Mouse (Mus musculus): ENCODE data around the gene Mettl23. TPM values are rescaled to one million over a fixed set of nuclear protein-coding genes. Genes with fewer than 3 reads are reported as not detected.
A peak's percentile ranks its signal among the peaks of the same experiment; 100 is the strongest.

Gene Mettl23
- polyA plus RNA-seq (2014; fragmentation: Nextera tagmentation; extraction: Ambion mirVana): 75.8 and 77.4 TPM in 2 replicates

DNA sequence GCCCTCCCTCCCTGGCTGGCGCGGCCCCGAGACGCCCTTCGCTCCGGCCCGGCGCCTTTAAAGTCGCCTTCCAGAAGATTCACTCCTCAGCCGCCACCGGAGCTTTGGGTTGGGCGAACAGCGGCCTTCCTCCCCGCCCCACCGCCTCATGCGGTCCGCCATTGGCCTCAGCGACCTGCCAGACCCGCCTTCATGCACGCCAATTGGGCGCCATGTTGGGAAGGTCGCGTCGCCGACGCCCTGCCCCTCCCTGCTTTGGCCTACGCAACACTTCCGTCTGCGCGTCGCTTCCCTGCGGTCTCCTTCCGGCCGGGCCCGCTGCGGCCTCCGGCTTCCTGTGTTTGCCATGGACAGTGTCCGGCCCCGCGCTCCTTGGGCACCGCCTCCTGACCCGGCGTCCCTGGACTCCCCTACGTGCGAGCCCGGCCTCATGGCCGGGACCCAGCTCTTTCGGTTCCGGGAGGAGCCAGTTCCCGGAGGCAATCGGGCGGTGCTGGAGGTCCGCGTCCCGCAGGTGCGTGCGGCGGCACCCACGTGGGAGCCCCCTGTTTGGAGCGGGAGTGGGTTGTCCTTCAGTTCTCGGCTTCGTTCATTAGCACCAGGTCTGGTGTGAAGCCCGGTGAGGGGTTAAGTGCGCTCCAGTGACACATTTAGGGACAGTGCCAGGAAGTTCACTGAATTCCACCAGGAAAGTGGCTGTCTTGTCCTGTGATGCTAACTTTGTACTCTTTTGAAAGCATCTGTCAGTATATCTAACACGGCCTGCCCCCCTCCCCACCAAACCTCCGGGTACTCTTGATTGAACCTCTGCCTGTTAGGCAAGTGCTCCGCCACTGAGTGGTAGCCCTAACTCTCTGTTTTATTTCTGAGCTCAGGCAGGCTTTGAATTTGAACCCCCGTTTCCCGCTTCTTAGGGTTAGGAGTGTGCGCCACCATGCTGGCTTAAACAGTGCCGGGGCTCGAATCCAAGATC lies at the start of gene Mettl23, which contains the start of gene Jmjd6:
Gene Mettl23 (plus strand): TSS at position 18 of the 973 bp plus-strand sequence.
Gene Jmjd6 (minus strand): TSS at position 189 of the 973 bp plus-strand sequence.
- peak within 1 kb of the TSS; percentile 60 for H3K4me2 ChIP-seq (ENCODE audit: low read depth, low read length)
- H3K36me3 ChIP-seq (ENCODE audit: control insufficient read depth, insufficient read depth, low read length): peaks cover 42% of the 10 kb centered on the region
- peak within 1 kb of the TSS; percentile 84 for H3K9ac ChIP-seq (ENCODE audit: low read depth, low read length)
- peak; percentile 99 for DNase-seq (ENCODE audit: low spot score)
- peak; percentile 97 for ATAC-seq (ENCODE audit: low read depth)
- WGBS: under 1% methylated on average over 50 of the region's 72 CpGs
- H3K4me1 ChIP-seq (ENCODE audit: control insufficient read depth, insufficient read depth, low read length): peaks cover 23% of the 10 kb centered on the region
- H3K27ac ChIP-seq (replicated peaks; ENCODE audit: low read depth, low read length): peak within 1 kb of the TSS; percentile 97
- no peaks in the 10 kb centered on the region for H3K9me3 ChIP-seq (ENCODE audit: control insufficient read depth, low read length)
- no peaks in the 10 kb centered on the region for H3K27me3 ChIP-seq (replicated peaks; ENCODE audit: control insufficient read depth, insufficient read depth, low read length)
- H3K4me3 ChIP-seq (ENCODE audit: low read depth, low read length): peak within 1 kb of the TSS; percentile 74

DNA sequence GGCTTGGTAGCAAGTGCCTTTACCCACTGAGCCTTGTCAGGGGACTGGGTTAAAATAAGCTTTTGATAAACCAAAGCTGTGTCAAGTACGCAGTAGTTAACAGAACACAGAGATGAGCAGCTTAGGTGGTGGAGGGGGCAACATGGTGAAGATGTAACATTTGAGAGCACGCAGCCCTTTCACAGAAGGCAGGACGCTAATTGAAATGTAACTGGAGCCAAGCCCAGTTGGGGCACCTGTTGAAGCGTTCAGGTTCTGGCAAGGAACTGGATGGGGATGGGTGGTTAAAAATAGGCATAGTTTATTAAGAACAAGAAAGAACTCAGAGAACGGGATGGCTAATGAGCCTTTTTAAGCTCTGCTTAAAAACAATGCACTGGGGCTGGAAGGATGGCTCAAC lies 43.7 kb upstream of the Mettl23 start:
- no peak for ATAC-seq (ENCODE audit: low read depth)

DNA sequence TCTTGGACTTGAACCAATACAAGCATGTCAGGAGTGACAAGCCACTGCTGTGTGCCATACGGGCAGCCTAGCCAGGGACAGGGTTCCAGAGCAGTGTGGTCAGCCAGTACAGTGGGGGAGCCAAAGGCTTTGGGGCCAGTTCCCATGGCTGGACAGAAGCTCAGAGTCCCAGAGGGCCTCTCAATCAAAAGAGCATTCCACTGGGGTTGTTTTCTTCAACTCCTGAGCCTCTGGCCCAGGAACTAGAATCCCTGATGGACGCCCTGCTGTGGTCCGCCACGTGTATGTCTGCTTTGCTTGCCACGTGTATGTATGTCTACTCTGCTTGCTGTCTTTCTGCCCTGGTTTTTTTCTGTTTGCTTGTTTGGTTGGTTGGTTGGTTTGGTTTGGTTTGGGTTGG lies 42.0 kb upstream of the Mettl23 start:
- no peak overlapping the region for H3K4me2 ChIP-seq (ENCODE audit: low read depth, low read length)
- no peak overlapping the region for H3K27ac ChIP-seq (replicated peaks; ENCODE audit: low read depth, low read length)
- no peak overlapping the region for H3K9ac ChIP-seq (ENCODE audit: low read depth, low read length)
- H3K36me3 ChIP-seq (ENCODE audit: control insufficient read depth, insufficient read depth, low read length): no peaks in the 10 kb centered on the region
- H3K4me1 ChIP-seq (ENCODE audit: control insufficient read depth, insufficient read depth, low read length): 0 out of 2 replicates have a peak, but pooled peaks cover under 1% of the 10 kb centered on the region
- H3K27me3 ChIP-seq (replicated peaks; ENCODE audit: control insufficient read depth, insufficient read depth, low read length): no peaks in the 10 kb centered on the region
- H3K4me3 ChIP-seq (ENCODE audit: low read depth, low read length): no peak overlapping the region
- 66% methylated on average over 5 of the region's 5 CpGs for WGBS
- DNase-seq (ENCODE audit: low spot score) (no peak), ATAC-seq (ENCODE audit: low read depth) (no peak)
- H3K9me3 ChIP-seq (ENCODE audit: control insufficient read depth, low read length): no peaks in the 10 kb centered on the region

More for the DNA sequence above, 43.7 kb upstream of the Mettl23 start:
- Histone ChIP-seq H3K36me3 (ENCODE audit: control insufficient read depth, insufficient read depth, low read length) (no peaks in the 10 kb centered on the region), H3K4me2 (ENCODE audit: low read depth, low read length) (no peak overlapping the region), H3K27me3 (replicated peaks; ENCODE audit: control insufficient read depth, insufficient read depth, low read length) (no peaks in the 10 kb centered on the region), H3K4me1 (ENCODE audit: control insufficient read depth, insufficient read depth, low read length) (no peaks in the 10 kb centered on the region), H3K9ac (ENCODE audit: low read depth, low read length) (no peak overlapping the region), H3K9me3 (ENCODE audit: control insufficient read depth, low read length) (no peaks in the 10 kb centered on the region), H3K4me3 (ENCODE audit: low read depth, low read length) (no peak overlapping the region), H3K27ac (replicated peaks; ENCODE audit: low read depth, low read length) (no peak overlapping the region)
- no peak for DNase-seq (ENCODE audit: low spot score)
- 82% methylated on average over 5 of the region's 5 CpGs for WGBS

DNA sequence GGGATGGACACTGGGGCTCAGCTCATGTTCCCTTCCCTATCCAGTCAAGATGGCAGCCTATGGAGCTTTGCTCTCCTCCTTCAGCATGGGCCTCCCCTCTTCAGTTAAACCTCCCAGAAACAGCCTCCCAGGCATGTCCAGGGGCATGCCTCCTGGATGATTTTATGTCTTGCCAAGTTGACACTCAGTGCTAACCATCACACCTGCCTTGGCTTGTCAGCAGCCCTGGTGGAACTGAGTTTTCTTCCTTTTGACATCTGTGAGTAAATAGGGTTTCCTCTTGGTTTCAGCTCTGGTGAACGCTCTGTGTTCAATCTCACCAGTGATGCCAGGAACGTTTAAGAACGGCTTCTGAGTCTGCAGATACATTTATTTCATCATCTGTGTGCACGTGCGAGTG lies 40.4 kb upstream of the Mettl23 start:
- no peaks in the 10 kb centered on the region for H3K27me3 ChIP-seq (replicated peaks; ENCODE audit: control insufficient read depth, insufficient read depth, low read length)
- H3K4me2 ChIP-seq (ENCODE audit: low read depth, low read length): no peak overlapping the region
- H3K4me3 ChIP-seq (ENCODE audit: low read depth, low read length): no peak overlapping the region
- no peak for DNase-seq (ENCODE audit: low spot score)
- WGBS: 79% methylated on average over 5 of the region's 5 CpGs
- H3K36me3 ChIP-seq (ENCODE audit: control insufficient read depth, insufficient read depth, low read length): no peaks in the 10 kb centered on the region
- no peak overlapping the region for H3K9ac ChIP-seq (ENCODE audit: low read depth, low read length)
- no peak overlapping the region for H3K27ac ChIP-seq (replicated peaks; ENCODE audit: low read depth, low read length)
- peaks cover 6% of the 10 kb centered on the region; the same call in 1 of the 2 replicates for H3K4me1 ChIP-seq (ENCODE audit: control insufficient read depth, insufficient read depth, low read length)
- ATAC-seq (ENCODE audit: low read depth): no peak
- no peaks in the 10 kb centered on the region for H3K9me3 ChIP-seq (ENCODE audit: control insufficient read depth, low read length)

DNA sequence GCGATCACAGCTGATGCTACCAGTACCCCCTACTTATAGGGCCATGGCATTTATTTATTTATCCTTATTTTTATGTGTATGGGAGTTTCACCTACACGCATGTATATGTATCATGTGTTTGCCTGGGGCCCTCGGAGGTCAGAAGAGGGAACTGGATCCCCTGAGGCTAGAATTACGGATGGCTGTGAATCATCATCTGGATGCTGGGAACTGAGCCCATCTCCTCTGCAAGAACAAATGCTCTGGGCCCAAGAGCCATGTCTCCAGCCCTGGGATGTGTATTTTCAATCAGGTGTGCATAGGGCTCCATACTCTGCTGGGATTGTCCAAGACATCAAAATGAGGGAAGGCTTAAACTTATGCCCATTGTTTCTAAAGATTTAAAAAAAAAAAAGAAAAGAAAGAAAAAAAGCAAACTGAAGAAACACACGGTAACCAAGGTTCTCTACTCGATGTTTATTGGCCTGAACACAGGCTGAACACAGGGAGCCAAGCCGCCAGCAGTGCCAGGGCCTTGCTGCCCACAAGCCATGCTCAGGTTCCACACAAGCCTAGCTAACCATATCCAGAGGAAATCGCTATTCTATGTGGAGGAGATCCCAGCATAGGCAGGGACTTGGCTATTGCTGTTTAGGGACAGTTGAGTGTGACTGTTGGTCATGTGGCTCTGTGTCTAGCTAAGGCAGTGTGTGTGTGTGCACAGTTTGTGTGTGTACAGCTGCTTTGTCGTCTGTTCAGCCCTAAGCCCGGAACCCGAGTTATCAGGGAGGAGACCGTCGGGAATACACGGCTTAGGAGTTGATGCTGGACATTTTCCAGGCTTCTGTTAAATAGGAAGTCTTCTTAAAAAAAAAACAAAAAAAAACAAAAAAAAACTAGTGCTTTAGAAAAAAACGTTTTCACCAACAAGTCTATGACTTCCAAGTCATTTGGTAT lies 36.7 kb upstream of the Mettl23 start:
- DNase-seq (ENCODE audit: low spot score) (peak; percentile 59), ATAC-seq (ENCODE audit: low read depth) (no peak)
- Histone ChIP-seq H3K36me3 (ENCODE audit: control insufficient read depth, insufficient read depth, low read length) (no peaks in the 10 kb centered on the region), H3K9me3 (ENCODE audit: control insufficient read depth, low read length) (no peaks in the 10 kb centered on the region), H3K27ac (replicated peaks; ENCODE audit: low read depth, low read length) (peak overlapping the region; percentile 35; the same call in 1 of the 2 replicates), H3K27me3 (replicated peaks; ENCODE audit: control insufficient read depth, insufficient read depth, low read length) (no peaks in the 10 kb centered on the region), H3K4me1 (ENCODE audit: control insufficient read depth, insufficient read depth, low read length) (peaks cover 14% of the 10 kb centered on the region), H3K4me3 (ENCODE audit: low read depth, low read length) (no peak overlapping the region), H3K4me2 (ENCODE audit: low read depth, low read length) (no peak overlapping the region), H3K9ac (ENCODE audit: low read depth, low read length) (no peak overlapping the region)
- WGBS: 60% methylated on average over 15 of the region's 15 CpGs

DNA sequence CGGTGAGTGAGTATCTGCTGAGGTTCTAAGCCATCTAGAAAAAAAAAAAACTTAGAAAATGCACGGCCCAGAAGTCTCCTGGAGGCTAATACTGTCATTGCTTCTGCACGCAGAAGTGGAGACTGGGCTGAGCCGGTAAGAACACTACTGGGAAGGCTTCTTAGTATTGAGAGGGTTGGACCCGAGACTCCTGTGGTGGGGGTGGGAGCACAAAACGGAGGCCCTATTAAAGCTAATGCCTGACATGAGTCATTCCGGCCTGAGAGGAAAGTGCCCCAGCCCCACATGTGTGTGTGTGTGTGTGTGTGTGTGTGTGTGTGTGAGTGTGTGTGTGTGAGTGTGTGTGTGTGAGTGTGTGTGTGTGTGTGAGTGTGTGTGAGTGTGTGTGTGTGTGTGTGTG lies 36.0 kb upstream of the Mettl23 start:
- no peaks in the 10 kb centered on the region for H3K9me3 ChIP-seq (ENCODE audit: control insufficient read depth, low read length)
- DNase-seq (ENCODE audit: low spot score) (peak; percentile 24), ATAC-seq (ENCODE audit: low read depth) (no peak)
- H3K4me2 ChIP-seq (ENCODE audit: low read depth, low read length): no peak overlapping the region
- H3K36me3 ChIP-seq (ENCODE audit: control insufficient read depth, insufficient read depth, low read length): no peaks in the 10 kb centered on the region
- no peaks in the 10 kb centered on the region for H3K27me3 ChIP-seq (replicated peaks; ENCODE audit: control insufficient read depth, insufficient read depth, low read length)
- no peak overlapping the region for H3K4me3 ChIP-seq (ENCODE audit: low read depth, low read length)
- 50% methylated on average over 7 of the region's 7 CpGs for WGBS
- H3K4me1 ChIP-seq (ENCODE audit: control insufficient read depth, insufficient read depth, low read length): peaks cover 17% of the 10 kb centered on the region
- no peak overlapping the region for H3K9ac ChIP-seq (ENCODE audit: low read depth, low read length)
- H3K27ac ChIP-seq (replicated peaks; ENCODE audit: low read depth, low read length): no peak overlapping the region

DNA sequence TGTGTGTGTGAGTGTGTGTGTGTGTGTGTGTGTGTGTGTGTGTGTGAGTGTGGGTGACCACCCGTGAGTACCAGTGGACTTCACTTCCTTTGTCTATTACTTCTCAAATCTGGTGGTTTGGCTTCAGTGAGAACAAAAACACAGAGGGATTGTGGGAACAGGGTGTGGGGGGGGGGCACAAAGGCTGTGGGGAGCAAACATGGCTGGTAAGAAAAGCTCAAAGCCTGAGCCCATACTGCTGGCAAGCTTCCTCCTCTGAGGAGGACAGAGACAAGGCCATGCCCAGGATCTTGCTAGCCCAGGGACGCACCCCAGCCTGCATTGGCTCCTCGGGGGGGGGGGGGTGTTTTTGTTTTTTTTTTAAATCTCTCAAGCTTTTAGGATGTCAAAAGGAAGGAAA lies 35.6 kb upstream of the Mettl23 start:
- Histone ChIP-seq H3K27ac (replicated peaks; ENCODE audit: low read depth, low read length) (peak overlapping the region; percentile 55; the same call in 1 of the 2 replicates), H3K9ac (ENCODE audit: low read depth, low read length) (peak overlapping the region; percentile 40), H3K27me3 (replicated peaks; ENCODE audit: control insufficient read depth, insufficient read depth, low read length) (no peaks in the 10 kb centered on the region), H3K4me3 (ENCODE audit: low read depth, low read length) (no peak overlapping the region), H3K4me2 (ENCODE audit: low read depth, low read length) (no peak overlapping the region), H3K4me1 (ENCODE audit: control insufficient read depth, insufficient read depth, low read length) (peaks cover 20% of the 10 kb centered on the region), H3K36me3 (ENCODE audit: control insufficient read depth, insufficient read depth, low read length) (no peaks in the 10 kb centered on the region), H3K9me3 (ENCODE audit: control insufficient read depth, low read length) (no peaks in the 10 kb centered on the region)
- DNase-seq (ENCODE audit: low spot score): no peak
- no peak for ATAC-seq (ENCODE audit: low read depth)
- WGBS: 68% methylated on average over 3 of the region's 3 CpGs

DNA sequence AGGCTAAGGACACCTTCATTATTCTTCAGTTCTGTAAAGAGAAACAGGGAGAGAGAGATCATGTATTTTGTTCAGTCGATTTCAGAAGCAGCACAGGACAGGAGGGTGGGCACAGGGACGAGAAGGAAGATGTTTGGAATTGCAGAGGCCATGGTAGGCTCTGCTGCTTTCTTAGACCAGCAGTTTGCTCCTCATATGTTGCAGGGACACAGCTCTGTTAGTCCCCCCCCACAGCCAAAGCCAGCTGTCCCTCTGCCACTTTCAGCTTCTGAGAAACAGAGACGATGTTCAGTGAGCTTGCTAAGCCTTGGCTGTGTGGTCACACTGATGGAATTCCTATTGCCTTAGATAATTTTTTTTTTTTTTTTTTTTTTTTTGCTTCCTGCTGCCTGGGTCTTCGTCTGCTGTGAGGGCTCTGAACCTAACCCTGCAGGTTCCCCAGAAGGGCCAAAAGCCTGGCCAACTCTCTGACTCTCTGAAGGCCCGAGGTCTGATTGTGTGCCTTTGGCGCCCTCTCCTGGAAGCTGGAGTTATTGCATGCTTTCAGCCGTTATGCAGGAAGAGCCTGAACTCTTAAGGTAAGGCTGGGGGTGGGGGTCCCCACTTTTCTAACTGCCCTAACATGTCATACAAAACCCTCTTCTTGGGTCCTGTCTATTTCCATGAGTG lies 35.0 kb upstream of the Mettl23 start:
- ATAC-seq (ENCODE audit: low read depth): 0 out of 2 replicates have a peak, but pooled peaks have one; percentile 10
- Histone ChIP-seq H3K4me3 (ENCODE audit: low read depth, low read length) (no peak overlapping the region), H3K27ac (replicated peaks; ENCODE audit: low read depth, low read length) (peak overlapping the region; percentile 55; the same call in 1 of the 2 replicates), H3K9me3 (ENCODE audit: control insufficient read depth, low read length) (no peaks in the 10 kb centered on the region), H3K9ac (ENCODE audit: low read depth, low read length) (peak overlapping the region; percentile 40), H3K27me3 (replicated peaks; ENCODE audit: control insufficient read depth, insufficient read depth, low read length) (no peaks in the 10 kb centered on the region), H3K4me1 (ENCODE audit: control insufficient read depth, insufficient read depth, low read length) (peaks cover 26% of the 10 kb centered on the region), H3K4me2 (ENCODE audit: low read depth, low read length) (no peak overlapping the region), H3K36me3 (ENCODE audit: control insufficient read depth, insufficient read depth, low read length) (no peaks in the 10 kb centered on the region)
- 27% methylated on average over 7 of the region's 7 CpGs for WGBS
- DNase-seq (ENCODE audit: low spot score): peak; percentile 91

Measured in embryonic facial prominence, embryonic 14.5 days (tissue).